Mouse (Mus musculus): Measurements from ENCODE around the gene Pla2g1b. TPM values are rescaled to one million over a fixed set of nuclear protein-coding genes. Genes with fewer than 3 reads are reported as not detected.
"Not testable (repeated sequence)": the region's sequence is repeated elsewhere in the genome, so short reads cannot be mapped to it uniquely, and the experiment has no call there.

The Pla2g1b gene
- total RNA-seq, 2 experiments from 2014 or later = not detected

- DNase-seq = no peak
These were observed 41.4 kb downstream of the Pla2g1b start for GRCm38 (mm10) chr5:115507267-115507980.

GRCm38 (mm10) chr5:115507981-115508858 lies 42.2 kb downstream of the Pla2g1b start:
- no peak for DNase-seq

GRCm38 (mm10) chr5:115508859-115509147 lies 42.7 kb downstream of the Pla2g1b start:
- DNase-seq = no peak

- peak in 1 of 2 experiments; percentile 40 for DNase-seq
These were observed 43.3 kb downstream of the Pla2g1b start for GRCm38 (mm10) chr5:115509321-115509761.

- peak in 1 of 2 experiments; percentile 29 for DNase-seq
These were observed 44.0 kb downstream of the Pla2g1b start for GRCm38 (mm10) chr5:115509790-115510689.

- no peak for DNase-seq
These were observed 46.3 kb downstream of the Pla2g1b start for GRCm38 (mm10) chr5:115512375-115512774.

- no peak for DNase-seq
These were observed 47.2 kb downstream of the Pla2g1b start for GRCm38 (mm10) chr5:115513246-115513645.

GRCm38 (mm10) chr5:115513721-115514120 lies 47.7 kb downstream of the Pla2g1b start:
- no peak for DNase-seq

- no peak for DNase-seq
These were observed 48.3 kb downstream of the Pla2g1b start for GRCm38 (mm10) chr5:115514346-115514745.

GRCm38 (mm10) chr5:115514896-115515587 lies 49.0 kb downstream of the Pla2g1b start:
- no peak for DNase-seq

- no peak for DNase-seq
These were observed 50.2 kb downstream of the Pla2g1b start for GRCm38 (mm10) chr5:115516081-115516907.

- no peak for DNase-seq
These were observed 50.8 kb downstream of the Pla2g1b start for GRCm38 (mm10) chr5:115516908-115517307.

- DNase-seq = no peak
These were observed 51.4 kb downstream of the Pla2g1b start for GRCm38 (mm10) chr5:115517501-115517900.

- not testable (repeated sequence) for DNase-seq
These were observed 52.2 kb downstream of the Pla2g1b start for GRCm38 (mm10) chr5:115518214-115518613.

- DNase-seq = no peak
These were observed 54.3 kb downstream of the Pla2g1b start for GRCm38 (mm10) chr5:115520325-115520869.

- DNase-seq = no peak
These were observed 55.7 kb downstream of the Pla2g1b start for GRCm38 (mm10) chr5:115521553-115522461.

- DNase-seq = no peak
These were observed 56.5 kb downstream of the Pla2g1b start for GRCm38 (mm10) chr5:115522531-115522930.

- DNase-seq = no peak
These were observed 57.0 kb downstream of the Pla2g1b start for GRCm38 (mm10) chr5:115522981-115523499.

- no peak for DNase-seq
These were observed 57.9 kb downstream of the Pla2g1b start for GRCm38 (mm10) chr5:115523971-115524370.

Measured in layer of hippocampus, postnatal 36 days (tissue).